ENCODE assay signal across 8 mouse cellular contexts in genomic region chr19:44314871-44315414, GRCm38 (mm10). TPM values are rescaled to one million over a fixed set of nuclear protein-coding genes. Genes with fewer than 3 reads are reported as not detected.
DNase-seq lines count a peak whose midpoint lies in the region; ATAC-seq and TF ChIP-seq lines count a peak whose summit lies in the region.

No protein-coding gene starts in this region.

- DNase-seq in lung, adult 18-20 months, result peak; percentile 66
- DNase-seq in lung, postnatal 14 days, result no peak
- peak; percentile 31 for DNase-seq in forebrain, postnatal 0 days
- DNase-seq in hindbrain, embryonic 11.5 days (ENCODE audit: low spot score), result peak; percentile 49
- DNase-seq in midbrain, embryonic 14.5 days, result peak; percentile 51
- no peak for DNase-seq in spleen, adult 12 weeks (ENCODE audit: low spot score)

- H3K27ac ChIP-seq in bone marrow, adult 2 months (ENCODE audit: control insufficient read depth, insufficient read depth, low read depth, low read length, poor library complexity), result no peak overlapping the region
- peak overlapping the region; percentile 29; the same call in 1 of the 2 replicates for H3K27ac ChIP-seq in forebrain, postnatal 0 days (ENCODE audit: low read depth, low read length)
- peak overlapping the region; percentile 34; the same call in 1 of the 2 replicates for H3K27ac ChIP-seq in hindbrain, embryonic 11.5 days (ENCODE audit: low read depth, low read length)
- H3K27ac ChIP-seq in limb, embryonic 12.5 days, result peak overlapping the region; percentile 82
- 0 out of 2 replicates have a peak overlapping the region, but pooled peaks have one; percentile 41 for H3K27ac ChIP-seq in midbrain, embryonic 14.5 days (replicated peaks; ENCODE audit: low read depth, low read length)

- TF ChIP-seq POLR2A in bone marrow, adult 2 months (IDR thresholded peaks at IDR 0.05; ENCODE audit: borderline replicate concordance, control insufficient read depth, low read depth, low read length), result no peak

- TF ChIP-seq CTCF in bone marrow, adult 2 months (IDR thresholded peaks at IDR 0.05; ENCODE audit: control insufficient read depth, insufficient read depth, low read length), result no peak
- TF ChIP-seq CTCF in forebrain, postnatal 0 days (IDR thresholded peaks at IDR 0.05; ENCODE audit: low read depth), result no peak

- H3K9ac ChIP-seq in forebrain, postnatal 0 days, result peak overlapping the region; percentile 53
- H3K9ac ChIP-seq in hindbrain, embryonic 11.5 days (ENCODE audit: low read depth, low read length), result peak overlapping the region; percentile 35
- H3K9ac ChIP-seq in limb, embryonic 12.5 days (replicated peaks), result peak overlapping the region; percentile 56
- peak overlapping the region; percentile 52 for H3K9ac ChIP-seq in midbrain, embryonic 14.5 days (replicated peaks; ENCODE audit: low read length)

- H3K4me1 ChIP-seq in bone marrow, adult 2 months (ENCODE audit: control insufficient read depth, insufficient read depth, low read length), result peaks cover 3% of the 10 kb centered on the region
- peaks cover 5% of the 10 kb centered on the region; the same call in 1 of the 2 replicates for H3K4me1 ChIP-seq in forebrain, postnatal 0 days (ENCODE audit: insufficient read depth)
- H3K4me1 ChIP-seq in hindbrain, embryonic 11.5 days (replicated peaks; ENCODE audit: control insufficient read depth, insufficient read depth, low read length), result 0 out of 2 replicates have a peak, but pooled peaks cover 3% of the 10 kb centered on the region
- peaks cover 17% of the 10 kb centered on the region; the same call in 1 of the 2 replicates for H3K4me1 ChIP-seq in limb, embryonic 12.5 days (replicated peaks)
- peaks cover 18% of the 10 kb centered on the region for H3K4me1 ChIP-seq in midbrain, embryonic 14.5 days (ENCODE audit: control insufficient read depth, insufficient read depth, low read length)

- H3K27me3 ChIP-seq in forebrain, postnatal 0 days (ENCODE audit: insufficient read depth, low read length), result no peaks in the 10 kb centered on the region
- no peaks in the 10 kb centered on the region for H3K27me3 ChIP-seq in hindbrain, embryonic 11.5 days (ENCODE audit: control insufficient read depth, insufficient read depth, low read length)
- no peaks in the 10 kb centered on the region for H3K27me3 ChIP-seq in limb, embryonic 12.5 days
- no peaks in the 10 kb centered on the region for H3K27me3 ChIP-seq in midbrain, embryonic 14.5 days (ENCODE audit: control insufficient read depth, insufficient read depth, low read length)

- H3K4me2 ChIP-seq in forebrain, postnatal 0 days (ENCODE audit: low read depth), result peak overlapping the region; percentile 87
- peak overlapping the region; percentile 72 for H3K4me2 ChIP-seq in hindbrain, embryonic 11.5 days (replicated peaks; ENCODE audit: low read depth, low read length)
- H3K4me2 ChIP-seq in limb, embryonic 12.5 days, result peak overlapping the region; percentile 83
- H3K4me2 ChIP-seq in midbrain, embryonic 14.5 days (ENCODE audit: low read length), result peak overlapping the region; percentile 83

- peak overlapping the region; percentile 25 for H3K4me3 ChIP-seq in bone marrow, adult 2 months (replicated peaks; ENCODE audit: control insufficient read depth, low read depth, low read length)
- peak overlapping the region; percentile 58 for H3K4me3 ChIP-seq in forebrain, postnatal 0 days (ENCODE audit: low read depth, low read length)
- H3K4me3 ChIP-seq in hindbrain, embryonic 11.5 days (ENCODE audit: low read depth, low read length), result peak overlapping the region; percentile 37
- H3K4me3 ChIP-seq in limb, embryonic 12.5 days (replicated peaks), result peak overlapping the region; percentile 56
- H3K4me3 ChIP-seq in midbrain, embryonic 14.5 days (replicated peaks; ENCODE audit: low read depth, low read length), result peak overlapping the region; percentile 51

- WGBS in bone marrow, adult 2 months, result 5% methylated on average over 11 of the region's 11 CpGs
- WGBS in forebrain, postnatal 0 days, result under 1% methylated on average over 11 of the region's 11 CpGs
- 2% methylated on average over 11 of the region's 11 CpGs for whole genome bisulfite sequencing in hindbrain, embryonic 11.5 days
- 1% methylated on average over 11 of the region's 11 CpGs for WGBS in limb, embryonic 12.5 days
- WGBS in midbrain, embryonic 14.5 days, result 2% methylated on average over 11 of the region's 11 CpGs

- no peaks in the 10 kb centered on the region for H3K36me3 ChIP-seq in forebrain, postnatal 0 days (ENCODE audit: insufficient read depth)
- no peaks in the 10 kb centered on the region for H3K36me3 ChIP-seq in hindbrain, embryonic 11.5 days (ENCODE audit: control insufficient read depth, insufficient read depth, low read length)
- no peaks in the 10 kb centered on the region for H3K36me3 ChIP-seq in limb, embryonic 12.5 days
- H3K36me3 ChIP-seq in midbrain, embryonic 14.5 days (ENCODE audit: control insufficient read depth, insufficient read depth, low read length), result no peaks in the 10 kb centered on the region

- peak; percentile 67 for ATAC-seq in forebrain, postnatal 0 days
- ATAC-seq in hindbrain, embryonic 11.5 days (ENCODE audit: low FRiP score), result peak; percentile 69
- peak; percentile 77; the same call in 1 of the 2 replicates for ATAC-seq in limb, embryonic 12.5 days (ENCODE audit: insufficient number of reproducible peaks, insufficient read depth, low FRiP score, low TSS enrichment, low read depth)
- peak; percentile 48; the same call in 1 of the 2 replicates for ATAC-seq in midbrain, embryonic 14.5 days (ENCODE audit: low FRiP score, low TSS enrichment)

- no peaks in the 10 kb centered on the region for H3K9me3 ChIP-seq in forebrain, postnatal 0 days (ENCODE audit: low read length)
- H3K9me3 ChIP-seq in hindbrain, embryonic 11.5 days (ENCODE audit: control insufficient read depth, low read length), result no peaks in the 10 kb centered on the region
- 0 out of 2 replicates have a peak, but pooled peaks cover 9% of the 10 kb centered on the region for H3K9me3 ChIP-seq in limb, embryonic 12.5 days
- H3K9me3 ChIP-seq in midbrain, embryonic 14.5 days (ENCODE audit: control insufficient read depth, low read length), result no peaks in the 10 kb centered on the region

RNA-seq across cellular contexts. Expression of gene Scd4, which starts 17.9 kb away (rescaled TPM):
- not detected in 2 replicates for polyA plus RNA-seq in bone marrow, adult 2 months (2011; ENCODE audit: insufficient read depth, insufficient read length, low replicate concordance, missing spikeins)
- 0.23 and 0.43 TPM in 2 replicates for total RNA-seq in forebrain, postnatal 0 days (2014; rRNA removed)
- polyA plus RNA-seq in forebrain, postnatal 0 days (2015; fragmentation: Nextera tagmentation; extraction: Ambion mirVana), result 0.11 and 0.25 TPM in 2 replicates
- polyA plus RNA-seq in hindbrain, embryonic 11.5 days (2014; fragmentation: Nextera tagmentation; extraction: Ambion mirVana), result 0.06 TPM in 1 of 2 replicates, not detected in the other
- 0.06 TPM in 1 of 2 replicates, not detected in the other for polyA plus RNA-seq in limb, embryonic 12.5 days (2016; fragmentation: Nextera tagmentation; extraction: Ambion mirVana)
- 0.11 and 0.19 TPM in 2 replicates for polyA plus RNA-seq in midbrain, embryonic 14.5 days (2014; fragmentation: Nextera tagmentation; extraction: Ambion mirVana)

RNA-seq across cellular contexts. Expression of gene Scd2, which starts 21.5 kb away (rescaled TPM):
- 7.2 and 19.7 TPM in 2 replicates for polyA plus RNA-seq in bone marrow, adult 2 months (2011; ENCODE audit: insufficient read depth, insufficient read length, low replicate concordance, missing spikeins)
- 540 and 696 TPM in 2 replicates for total RNA-seq in forebrain, postnatal 0 days (2014; rRNA removed)
- polyA plus RNA-seq in forebrain, postnatal 0 days (2015; fragmentation: Nextera tagmentation; extraction: Ambion mirVana), result 162 and 210 TPM in 2 replicates
- 314 and 349 TPM in 2 replicates for polyA plus RNA-seq in hindbrain, embryonic 11.5 days (2014; fragmentation: Nextera tagmentation; extraction: Ambion mirVana)
- 304 and 317 TPM in 2 replicates for polyA plus RNA-seq in limb, embryonic 12.5 days (2016; fragmentation: Nextera tagmentation; extraction: Ambion mirVana)
- 194 and 281 TPM in 2 replicates for polyA plus RNA-seq in midbrain, embryonic 14.5 days (2014; fragmentation: Nextera tagmentation; extraction: Ambion mirVana)

Comparison
In these comparisons a context has a peak if more than half of its experiments do, and no peak if none do; other contexts are left out.
1. DNase-seq: peak in lung, adult 18-20 months (2 of 2), forebrain, postnatal 0 days (single experiment), hindbrain, embryonic 11.5 days (single experiment) and midbrain, embryonic 14.5 days (single experiment); none in lung, postnatal 14 days (single experiment) and spleen, adult 12 weeks (single experiment).
2. Peak in every context shown above with its lines, with median percentiles within 50 percentile points of each other: H3K4me3 ChIP-seq, ATAC-seq, H3K4me2 ChIP-seq and H3K9ac ChIP-seq.